Comparison of ENCODE assay signal across 1 mouse cellular context in genomic region chr10:84916810-84917730, GRCm38 (mm10).
TF ChIP-seq lines count a peak whose summit lies in the region.

Gene Ric8b, plus strand, starts transcription at chr10:84917616.

TF ChIP-seq in CH12.LX, 34 proteins besides CTCF, POLR2A, EP300 and RAD21 (continued from another document):
- TF ChIP-seq ETS1 (conservative IDR thresholded peaks at IDR 0.05; ENCODE audit: low read depth, low read length) (no peak), USF1 (IDR thresholded peaks at IDR 0.05; ENCODE audit: low read depth, low read length) (no peak), MAFK (IDR thresholded peaks at IDR 0.05; ENCODE audit: insufficient replicate concordance, low read length) (no peak), USF2 (conservative IDR thresholded peaks at IDR 0.05; ENCODE audit: low read depth, low read length) (no peak), BHLHE40 (IDR thresholded peaks at IDR 0.05; ENCODE audit: low read depth, low read length) (0 out of 2 replicates have a peak, but pooled peaks have one; percentile 4), TBP (conservative IDR thresholded peaks at IDR 0.05; ENCODE audit: low read depth, low read length) (no peak), JUND (conservative IDR thresholded peaks at IDR 0.05; ENCODE audit: low read depth, low read length) (no peak), ELF1 (IDR thresholded peaks at IDR 0.05; ENCODE audit: low read depth, low read length) (peak; percentile 88), MYC (IDR thresholded peaks at IDR 0.05; ENCODE audit: low read depth, low read length) (peak; percentile 78; the same call in 1 of the 2 replicates), CHD1 (IDR thresholded peaks at IDR 0.05; ENCODE audit: low read depth, low read length) (no peak), CHD2 (IDR thresholded peaks at IDR 0.05; ENCODE audit: low read length) (peak; percentile 82), POLR2AphosphoS2 (IDR thresholded peaks at IDR 0.05; ENCODE audit: low read depth, low read length) (no peak), IRF4 (IDR thresholded peaks at IDR 0.05; ENCODE audit: low read depth, low read length) (0 out of 2 replicates have a peak, but pooled peaks have one; percentile 24)
